Mouse (Mus musculus): ENCODE measurements around the gene Olfr1489.
"Not testable (repeated sequence)": the region's sequence is repeated elsewhere in the genome, so short reads cannot be mapped to it uniquely, and the experiment has no call there.

Olfr1489 gene

GRCm38 (mm10) chr19:13631321-13631720 lies at the start of gene Olfr1489:
Gene Olfr1489 (plus strand): TSS chr19:13631621.
- ChIA-PET CTCF (no interaction called here), POLR2A (no interaction called here)

- CTCF ChIA-PET, result no interaction called here
- POLR2A ChIA-PET, result no interaction called here
Observed at GRCm38 (mm10) chr19:13583211-13583610, 48.2 kb upstream of the Olfr1489 start, which contains the start of gene Olfr1484. Gene Olfr1484 (plus strand): TSS chr19:13583511.

- CTCF ChIA-PET, POLR2A ChIA-PET: not testable (repeated sequence)
Observed at GRCm38 (mm10) chr19:13617075-13617474, 14.3 kb upstream of the Olfr1489 start, which contains the start of gene Olfr1487. Gene Olfr1487 (plus strand): TSS chr19:13617375.

GRCm38 (mm10) chr19:13650791-13651190 lies 19.4 kb downstream of the Olfr1489 start, which contains the start of gene Olfr1490:
Gene Olfr1490 (plus strand): TSS chr19:13651091.
- ChIA-PET CTCF (no interaction called here), POLR2A (no interaction called here)

Data from embryonic stem cell, embryonic (primary cell).